Mouse (Mus musculus) B cell, adult 2 months (primary cell): ENCODE measurements around the gene Slc8a2.

Experiments used
- DNase-seq, 2 experiments: peaks; one replicate each; pipeline ENCODE4 v3.0.0; 2022

The Slc8a2 gene

GRCm38 (mm10) chr7:16129421-16129845 lies at the start of gene Slc8a2:
TSS of gene Slc8a2 (plus strand) at chr7:16129826.
- DNase-seq: peak; percentile 77 to 80

- DNase-seq: no peak
Observed at GRCm38 (mm10) chr7:16079947-16080346, 49.7 kb upstream of the Slc8a2 start.

- no peak for DNase-seq
Observed at GRCm38 (mm10) chr7:16080581-16080980, 49.0 kb upstream of the Slc8a2 start.

GRCm38 (mm10) chr7:16083361-16083760 lies 46.3 kb upstream of the Slc8a2 start:
- no peak for DNase-seq

- no peak for DNase-seq
Observed at GRCm38 (mm10) chr7:16087587-16087986, 42.0 kb upstream of the Slc8a2 start.

- no peak for DNase-seq
Observed at GRCm38 (mm10) chr7:16094592-16094991, 35.0 kb upstream of the Slc8a2 start.

GRCm38 (mm10) chr7:16098021-16099017 lies 31.3 kb upstream of the Slc8a2 start, which contains the start of gene Napa:
TSS of gene Napa (plus strand) at chr7:16098458.
- DNase-seq: peak; percentile 98

- no peak for DNase-seq
Observed at GRCm38 (mm10) chr7:16099901-16100300, 29.7 kb upstream of the Slc8a2 start.

GRCm38 (mm10) chr7:16101081-16101480 lies 28.5 kb upstream of the Slc8a2 start:
- no peak for DNase-seq

GRCm38 (mm10) chr7:16101726-16102475 lies 27.7 kb upstream of the Slc8a2 start:
- DNase-seq: no peak

GRCm38 (mm10) chr7:16102686-16103226 lies 26.9 kb upstream of the Slc8a2 start:
- no peak for DNase-seq

GRCm38 (mm10) chr7:16103760-16104159 lies 25.9 kb upstream of the Slc8a2 start:
- no peak for DNase-seq

- no peak for DNase-seq
Observed at GRCm38 (mm10) chr7:16104611-16105388, 24.8 kb upstream of the Slc8a2 start.

GRCm38 (mm10) chr7:16108886-16109542 lies 20.6 kb upstream of the Slc8a2 start:
- DNase-seq: no peak

GRCm38 (mm10) chr7:16110158-16110557 lies 19.5 kb upstream of the Slc8a2 start:
- DNase-seq: no peak

- DNase-seq: no peak
Observed at GRCm38 (mm10) chr7:16111284-16112090, 18.1 kb upstream of the Slc8a2 start.

GRCm38 (mm10) chr7:16116418-16116817 lies 13.2 kb upstream of the Slc8a2 start:
- DNase-seq: no peak

- no peak for DNase-seq
Observed at GRCm38 (mm10) chr7:16117100-16117499, 12.5 kb upstream of the Slc8a2 start.

- peak; percentile 95 to 96 for DNase-seq
Observed at GRCm38 (mm10) chr7:16119569-16120261, 9.9 kb upstream of the Slc8a2 start, which contains the start of gene Kptn. TSS of gene Kptn (plus strand) at chr7:16119895.

GRCm38 (mm10) chr7:16120262-16120600 lies 9.4 kb upstream of the Slc8a2 start:
- no peak for DNase-seq
